ENCODE assay signal across 9 mouse cellular contexts in genomic region chr17:46104487-46104886, GRCm38 (mm10). TPM values are rescaled to one million over a fixed set of nuclear protein-coding genes. Genes with fewer than 3 reads are reported as not detected.
A peak's percentile ranks its signal among the peaks of the same experiment; 100 is the strongest.
DNase-seq lines count a peak whose midpoint lies in the region; ATAC-seq and TF ChIP-seq lines count a peak whose summit lies in the region.
"Had no signal": no experiment of that assay in that cellular context is flagged by ENCODE, and none has a peak within 500 bp of the region (broad histone marks: within the 10 kb centered on the region; RNA-seq: fewer than 3 reads in every experiment).

No protein-coding gene starts in this region.

- no peaks in the 10 kb centered on the region for H3K27me3 ChIP-seq in embryonic facial prominence, embryonic 14.5 days (replicated peaks; ENCODE audit: control insufficient read depth, insufficient read depth, low read length)
- 0 out of 2 replicates have a peak, but pooled peaks cover 2% of the 10 kb centered on the region for H3K27me3 ChIP-seq in liver, postnatal 0 days (ENCODE audit: insufficient read depth, low read length)

- H3K9ac ChIP-seq in embryonic facial prominence, embryonic 14.5 days (ENCODE audit: low read depth, low read length): no peak overlapping the region
- H3K9ac ChIP-seq in liver, postnatal 0 days (replicated peaks): no peak overlapping the region

- TF ChIP-seq EP300 in liver, postnatal 0 days (IDR thresholded peaks at IDR 0.05; ENCODE audit: low read depth): no peak

- intact Hi-C loops in heart, postnatal 36 days (cut with DNase I): no loop called here

- H3K9me3 ChIP-seq in embryonic facial prominence, embryonic 14.5 days (ENCODE audit: control insufficient read depth, low read length): no peaks in the 10 kb centered on the region
- no peaks in the 10 kb centered on the region for H3K9me3 ChIP-seq in liver, postnatal 0 days (ENCODE audit: low read length)

- ATAC-seq in embryonic facial prominence, embryonic 14.5 days (ENCODE audit: low read depth): peak; percentile 91
- ATAC-seq in liver, postnatal 0 days: peak; percentile 23; the same call in 1 of the 2 replicates

- H3K36me3 ChIP-seq in embryonic facial prominence, embryonic 14.5 days (ENCODE audit: control insufficient read depth, insufficient read depth, low read length): no peaks in the 10 kb centered on the region
- H3K36me3 ChIP-seq in liver, postnatal 0 days (replicated peaks; ENCODE audit: insufficient read depth, low read length): no peaks in the 10 kb centered on the region

- no peak overlapping the region; the same call in 1 of the 2 replicates for H3K27ac ChIP-seq in embryonic facial prominence, embryonic 14.5 days (replicated peaks; ENCODE audit: low read depth, low read length)
- H3K27ac ChIP-seq in liver, postnatal 0 days (ENCODE audit: low read depth): no peak overlapping the region

- TF ChIP-seq CTCF in liver, postnatal 0 days (IDR thresholded peaks at IDR 0.05; ENCODE audit: low read depth): no peak

- H3K4me2 ChIP-seq in embryonic facial prominence, embryonic 14.5 days (ENCODE audit: low read depth, low read length): peak overlapping the region; percentile 16; the same call in 1 of the 2 replicates
- H3K4me2 ChIP-seq in liver, postnatal 0 days (ENCODE audit: low read depth, low read length): peak overlapping the region; percentile 18; the same call in 1 of the 2 replicates

- no peak overlapping the region for H3K4me3 ChIP-seq in embryonic facial prominence, embryonic 14.5 days (ENCODE audit: low read depth, low read length)
- no peak overlapping the region for H3K4me3 ChIP-seq in liver, postnatal 0 days (ENCODE audit: low read depth, low read length)
- H3K4me3 ChIP-seq: erythroblast, embryonic 14.5 days had no signal

- 0 out of 2 replicates have a peak, but pooled peaks cover 7% of the 10 kb centered on the region for H3K4me1 ChIP-seq in embryonic facial prominence, embryonic 14.5 days (ENCODE audit: control insufficient read depth, insufficient read depth, low read length)
- H3K4me1 ChIP-seq in liver, postnatal 0 days (ENCODE audit: insufficient read depth): peaks cover 4% of the 10 kb centered on the region; the same call in 1 of the 2 replicates

- 26% methylated on average over 12 of the region's 12 CpGs for WGBS in embryonic facial prominence, embryonic 14.5 days
- 21% methylated on average over 12 of the region's 12 CpGs for WGBS in liver, postnatal 0 days (ENCODE audit: insufficient replicate concordance)

- peak; percentile 45 to 54 for DNase-seq in cerebellum, postnatal 14 days
- DNase-seq in cerebellum, adult 11-12 months: no peak
- DNase-seq in embryonic facial prominence, embryonic 14.5 days (ENCODE audit: low spot score): peak; percentile 87
- peak; percentile 58 to 60 for DNase-seq in heart, postnatal 36 days
- DNase-seq in liver, postnatal 0 days: peak; percentile 46
- DNase-seq in layer of hippocampus, postnatal 25 days (ENCODE audit: extremely low spot score in 1 of 2, low spot score in 1 of 2): no peak
- no peak for DNase-seq in spleen, postnatal 36 days (ENCODE audit: low spot score in 2 of 2)
- DNase-seq in adrenal gland, adult 18-20 months (ENCODE audit: low spot score in 2 of 2): no peak

RNA-seq across cellular contexts. Expression of gene Mrps18a, which starts 6.3 kb away (rescaled TPM):
- polyA plus RNA-seq in embryonic facial prominence, embryonic 14.5 days (2014; fragmentation: Nextera tagmentation; extraction: Ambion mirVana): 112 and 128 TPM in 2 replicates
- total RNA-seq in heart, postnatal 36 days (2021): 100 to 1,000 TPM; 131 to 140 TPM
- polyA plus RNA-seq in liver, postnatal 0 days (2015; fragmentation: Nextera tagmentation; extraction: Ambion mirVana): 52.0 and 55.6 TPM in 2 replicates
- total RNA-seq in layer of hippocampus, postnatal 25 days (2021): 10 to 100 TPM; 80.9 to 81.4 TPM
- 100 to 1,000 TPM in 1 of 2 experiments, 10 to 100 TPM in 1; 99.5 to 100 TPM for total RNA-seq in adrenal gland, adult 18-20 months (2021)

RNA-seq across cellular contexts. Expression of gene Rsph9, which starts 39.5 kb away (rescaled TPM):
- polyA plus RNA-seq in embryonic facial prominence, embryonic 14.5 days (2014; fragmentation: Nextera tagmentation; extraction: Ambion mirVana): 12.6 and 21.8 TPM in 2 replicates
- 1 to 10 TPM in 1 of 2 experiments, under 1 TPM in 1; 0.94 to 1.4 TPM for total RNA-seq in heart, postnatal 36 days (2021)
- polyA plus RNA-seq in liver, postnatal 0 days (2015; fragmentation: Nextera tagmentation; extraction: Ambion mirVana): 1.7 and 1.8 TPM in 2 replicates
- total RNA-seq in layer of hippocampus, postnatal 25 days (2021): 10 to 100 TPM; 24.6 to 28.4 TPM
- total RNA-seq in adrenal gland, adult 18-20 months (2021): 10 to 100 TPM in 1 of 2 experiments, 1 to 10 TPM in 1; 8.5 to 12.2 TPM
- polyA plus RNA-seq: erythroblast, embryonic 14.5 days had no signal

RNA-seq across cellular contexts. Expression of gene Mad2l1bp, which starts 48.9 kb away (rescaled TPM):
- 28.1 and 30.4 TPM in 2 replicates for polyA plus RNA-seq in embryonic facial prominence, embryonic 14.5 days (2014; fragmentation: Nextera tagmentation; extraction: Ambion mirVana)
- total RNA-seq in heart, postnatal 36 days (2021): 10 to 100 TPM; 21.0 to 21.8 TPM
- polyA plus RNA-seq in liver, postnatal 0 days (2015; fragmentation: Nextera tagmentation; extraction: Ambion mirVana): 25.0 and 25.3 TPM in 2 replicates
- total RNA-seq in layer of hippocampus, postnatal 25 days (2021): 10 to 100 TPM; 10.7 to 11.0 TPM
- 10 to 100 TPM; 11.9 to 13.3 TPM for total RNA-seq in adrenal gland, adult 18-20 months (2021)

RNA-seq across cellular contexts. Expression of gene Gtpbp2, which starts 56.3 kb away (rescaled TPM):
- polyA plus RNA-seq in embryonic facial prominence, embryonic 14.5 days (2014; fragmentation: Nextera tagmentation; extraction: Ambion mirVana): 27.1 and 28.2 TPM in 2 replicates
- 10 to 100 TPM; 65.1 to 72.2 TPM for total RNA-seq in heart, postnatal 36 days (2021)
- polyA plus RNA-seq in liver, postnatal 0 days (2015; fragmentation: Nextera tagmentation; extraction: Ambion mirVana): 23.4 and 27.5 TPM in 2 replicates
- 100 to 1,000 TPM in 1 of 2 experiments, 10 to 100 TPM in 1; 91.4 to 124 TPM for total RNA-seq in layer of hippocampus, postnatal 25 days (2021)
- total RNA-seq in adrenal gland, adult 18-20 months (2021): 10 to 100 TPM; 75.8 to 79.5 TPM

Comparison
In these comparisons a context has a peak if more than half of its experiments do, and no peak if none do; other contexts are left out.
1. DNase-seq: peak in cerebellum, postnatal 14 days (2 of 2), embryonic facial prominence, embryonic 14.5 days (single experiment), heart, postnatal 36 days (2 of 2) and liver, postnatal 0 days (single experiment); none in cerebellum, adult 11-12 months (single experiment), layer of hippocampus, postnatal 25 days (0 of 2), spleen, postnatal 36 days (0 of 2) and adrenal gland, adult 18-20 months (0 of 2).